Mouse (Mus musculus) intestine, embryonic 16.5 days (tissue): ENCODE results near the gene Rai14. TPM values are rescaled to one million over a fixed set of nuclear protein-coding genes. Genes with fewer than 3 reads are reported as not detected.

Experiments
- ATAC-seq: fragments of 200-750 bp; cut with Nextera tagmentation; 2 replicates; pipeline ENCODE4 v1.8.0; 2017; ENCODE audit warnings: moderate TSS enrichment, moderate library complexity
- H3K27ac ChIP-seq: fragments of 300-500 bp; sonication (generic); 2 replicates; pipeline ENCODE4 v1.5.1; 2014; ENCODE audit warnings: mild to moderate bottlenecking, low read length
- H3K27me3 ChIP-seq: fragments of 300-500 bp; sonication (generic); replicated peaks from 2 replicates; pipeline ENCODE4 v1.6.1; 2014; ENCODE audit warnings: low read length, control low read depth, mixed read lengths; ENCODE audit not compliant: control insufficient read depth, insufficient read depth
- H3K36me3 ChIP-seq: fragments of 300-500 bp; sonication (generic); 2 replicates; pipeline ENCODE4 v1.6.1; 2014; ENCODE audit warnings: low read length, control low read depth; ENCODE audit not compliant: control insufficient read depth, insufficient read depth
- H3K4me1 ChIP-seq: fragments of 300-500 bp; sonication (generic); 2 replicates; pipeline ENCODE4 v1.6.1; 2014; ENCODE audit warnings: low read length, control low read depth, mixed read lengths; ENCODE audit not compliant: control insufficient read depth, insufficient read depth
- H3K4me2 ChIP-seq: fragments of 300-500 bp; sonication (generic); 2 replicates; pipeline ENCODE4 v1.6.1; 2014; ENCODE audit warnings: low read depth, low read length, control low read depth
- H3K4me3 ChIP-seq: fragments of 300-500 bp; sonication (generic); 2 replicates; pipeline ENCODE4 v1.5.1; 2014; ENCODE audit warnings: mild to moderate bottlenecking, low read length
- H3K9ac ChIP-seq: fragments of 300-500 bp; sonication (generic); 2 replicates; pipeline ENCODE4 v1.6.1; 2014; ENCODE audit warnings: low read depth, low read length
- H3K9me3 ChIP-seq: fragments of 300-500 bp; sonication (generic); 2 replicates; pipeline ENCODE4 v1.6.1; 2016; ENCODE audit warnings: low read length, control low read depth; ENCODE audit not compliant: control insufficient read depth
- WGBS: fragments of 180-500 bp; shearing (Covaris S2); extraction: QIAGEN DNeasy Blood & Tissue Kit; methylation state at CpG from one replicate; pipeline ENCODE4 v1.1.7; 2014; 5-methylcytosine and 5-hydroxymethylcytosine counted together
- polyA plus RNA-seq: library from polyadenylated mRNA; unstranded; fragments of >200 nt; fragmentation: Nextera tagmentation; extraction: Ambion mirVana; gene quantifications from 2 replicates; pipeline ENCODE4 v1.2.1, GENCODE M21; 2015

Rai14 gene
- polyA plus RNA-seq, 1 experiment from 2014 or later = 11.7 TPM

DNA sequence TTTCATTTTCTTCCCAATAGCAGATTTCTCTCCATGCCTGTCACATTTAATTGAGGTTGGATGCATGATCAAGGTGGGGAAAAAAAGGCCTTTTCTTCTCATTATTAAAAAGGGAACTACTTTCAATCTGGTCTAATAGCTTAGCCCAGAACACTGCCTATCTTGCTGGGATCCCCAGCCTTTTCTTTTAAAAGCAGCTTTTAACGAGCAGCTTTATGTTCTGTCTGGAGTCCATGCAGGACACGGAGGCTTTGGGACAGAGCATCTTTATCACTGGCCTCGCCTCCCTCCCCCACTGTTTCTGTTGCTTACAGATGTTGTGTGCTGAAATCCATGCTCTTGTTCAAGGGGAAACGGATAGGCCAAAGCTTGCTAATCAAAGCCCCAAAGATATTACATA is 32.8 kb upstream of the Rai14 start:
- no peak for ATAC-seq
- H3K27me3 ChIP-seq = no peaks in the 10 kb centered on the region
- 0 out of 2 replicates have a peak, but pooled peaks cover 3% of the 10 kb centered on the region for H3K4me1 ChIP-seq
- no peak overlapping the region for H3K4me2 ChIP-seq
- H3K36me3 ChIP-seq = no peaks in the 10 kb centered on the region
- no peak overlapping the region for H3K4me3 ChIP-seq
- WGBS = 52% methylated on average over 4 of the region's 4 CpGs
- no peaks in the 10 kb centered on the region for H3K9me3 ChIP-seq
- no peak overlapping the region for H3K27ac ChIP-seq
- no peak overlapping the region for H3K9ac ChIP-seq

DNA sequence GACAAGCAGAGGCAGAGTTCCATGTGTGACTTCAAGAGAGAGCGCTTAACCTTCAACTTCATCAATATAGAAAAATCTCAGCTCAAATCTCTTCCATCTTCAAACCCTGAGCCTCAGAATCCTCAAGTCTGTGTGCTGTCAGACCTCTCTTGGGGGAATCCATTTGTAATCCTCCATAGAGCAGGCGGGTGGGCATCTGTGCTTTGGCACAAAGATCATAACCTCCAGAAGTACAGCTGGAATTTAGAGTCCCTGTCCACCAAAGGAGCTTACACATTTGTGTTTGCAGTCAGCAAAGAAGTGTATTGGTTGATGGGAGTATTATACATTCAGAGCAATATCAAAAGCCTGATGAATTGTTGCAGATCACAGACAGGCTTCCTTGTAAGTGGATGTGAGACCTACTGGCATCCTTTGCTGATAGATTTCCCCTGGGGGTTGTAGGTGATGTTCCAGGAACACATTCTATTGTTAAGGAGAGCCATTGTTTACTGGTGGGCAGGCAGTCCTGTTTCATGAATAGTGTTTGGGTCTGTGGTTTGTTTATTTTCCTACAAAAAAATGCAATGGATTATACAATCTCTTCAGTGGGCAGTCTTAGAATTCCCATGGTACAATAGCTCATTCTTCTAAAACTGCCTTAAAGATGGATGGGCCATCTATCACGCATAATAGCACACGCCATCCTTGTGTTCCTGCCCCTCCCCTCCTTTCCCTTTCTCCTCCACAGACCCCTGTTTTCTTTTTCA is 32.1 kb upstream of the Rai14 start:
- Histone ChIP-seq H3K36me3 (no peaks in the 10 kb centered on the region), H3K4me2 (no peak overlapping the region), H3K9ac (no peak overlapping the region), H3K27me3 (no peaks in the 10 kb centered on the region), H3K27ac (no peak overlapping the region), H3K4me3 (no peak overlapping the region), H3K4me1 (0 out of 2 replicates have a peak, but pooled peaks cover 3% of the 10 kb centered on the region), H3K9me3 (no peaks in the 10 kb centered on the region)
- WGBS = 77% methylated on average over 4 of the region's 4 CpGs
- ATAC-seq = no peak

DNA sequence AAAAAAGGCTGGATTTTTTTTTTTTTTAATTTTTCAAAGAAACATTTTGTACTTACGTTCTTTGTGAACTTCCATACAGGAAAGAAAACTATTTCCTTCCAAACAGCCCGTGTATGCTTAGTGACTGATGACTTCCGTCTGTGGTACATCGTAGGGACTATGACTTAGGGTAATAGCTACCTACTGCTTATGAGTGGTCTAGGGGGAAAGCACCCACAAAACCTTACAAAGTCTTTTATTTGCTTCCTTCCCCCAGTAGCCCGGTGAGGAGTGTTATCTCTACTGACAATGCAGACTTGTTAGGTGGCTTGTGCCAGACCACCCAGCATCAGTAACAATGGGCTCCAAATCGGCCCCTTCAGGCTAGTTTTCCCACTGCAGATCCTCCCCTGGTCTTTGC is 28.0 kb upstream of the Rai14 start:
- H3K4me2 ChIP-seq = no peak overlapping the region
- H3K36me3 ChIP-seq = no peaks in the 10 kb centered on the region
- WGBS = 65% methylated on average over 6 of the region's 6 CpGs
- no peak overlapping the region for H3K27ac ChIP-seq
- H3K27me3 ChIP-seq = no peaks in the 10 kb centered on the region
- no peak overlapping the region for H3K4me3 ChIP-seq
- ATAC-seq = no peak
- H3K4me1 ChIP-seq = 0 out of 2 replicates have a peak, but pooled peaks cover under 1% of the 10 kb centered on the region
- no peak overlapping the region for H3K9ac ChIP-seq
- H3K9me3 ChIP-seq = no peaks in the 10 kb centered on the region

DNA sequence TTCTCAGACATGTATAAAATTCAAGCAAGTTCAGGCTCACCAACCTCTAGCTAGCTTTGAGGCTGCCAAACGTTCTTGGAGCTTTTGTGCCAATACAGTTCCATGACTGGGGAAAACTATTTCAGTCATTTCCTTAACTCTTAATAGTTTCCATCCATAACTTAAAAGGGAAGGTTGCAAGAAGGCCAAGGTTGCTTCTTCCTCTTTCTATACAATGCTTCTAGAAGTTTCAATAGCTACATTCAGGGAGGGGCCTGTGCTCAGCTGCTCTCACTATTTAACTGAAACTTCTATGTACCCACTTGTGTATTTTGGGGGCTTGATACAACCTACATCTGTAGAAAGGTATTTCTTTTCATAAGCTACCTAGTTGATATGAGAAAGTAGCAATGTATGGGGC is 24.9 kb upstream of the Rai14 start:
- Histone ChIP-seq H3K9me3 (no peaks in the 10 kb centered on the region), H3K9ac (no peak overlapping the region), H3K27me3 (no peaks in the 10 kb centered on the region), H3K4me3 (no peak overlapping the region), H3K4me2 (no peak overlapping the region), H3K27ac (no peak overlapping the region), H3K36me3 (no peaks in the 10 kb centered on the region), H3K4me1 (no peaks in the 10 kb centered on the region)
- no peak for ATAC-seq
- 61% methylated on average over 1 of the region's 1 CpGs for WGBS

DNA sequence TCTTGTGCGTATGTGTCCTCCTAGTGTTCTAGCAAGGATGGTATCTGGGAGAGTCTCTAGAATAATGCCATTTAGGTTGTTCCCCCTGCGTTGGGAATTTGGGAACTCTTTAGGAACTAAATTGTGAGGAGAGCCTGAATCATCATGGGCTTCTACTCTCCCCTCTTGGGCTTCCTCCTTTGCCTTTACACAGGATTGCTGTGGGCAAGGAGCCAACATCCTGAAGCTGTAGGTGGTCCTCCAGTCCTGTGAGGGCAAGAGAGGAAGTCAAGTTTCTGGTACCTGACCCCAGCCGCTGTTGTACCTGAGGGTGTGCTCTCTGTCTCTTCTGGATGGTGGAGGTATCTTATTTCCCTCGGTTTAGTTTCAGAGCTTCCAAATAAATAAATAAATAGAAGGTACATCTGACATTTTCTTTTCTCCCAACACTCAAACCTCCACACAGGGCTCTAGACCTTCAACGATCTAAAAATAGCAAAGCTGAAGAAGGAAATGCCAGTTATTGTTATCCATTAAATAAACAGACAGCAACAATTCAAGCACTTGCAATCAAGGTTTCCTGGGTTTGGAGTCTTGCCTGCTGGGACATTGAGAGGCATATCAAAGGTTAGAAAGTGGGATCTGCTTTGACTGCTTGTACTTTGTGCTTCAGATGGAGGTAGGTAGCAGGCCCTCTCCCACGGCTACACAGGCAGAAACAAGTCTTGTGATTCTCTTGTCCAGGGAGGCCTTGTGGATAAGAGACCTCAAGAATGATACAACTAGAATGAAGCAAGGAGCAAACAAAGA is 24.1 kb upstream of the Rai14 start:
- Histone ChIP-seq H3K27ac (no peak overlapping the region), H3K4me1 (no peaks in the 10 kb centered on the region), H3K4me3 (no peak overlapping the region), H3K36me3 (no peaks in the 10 kb centered on the region), H3K27me3 (no peaks in the 10 kb centered on the region), H3K9me3 (no peaks in the 10 kb centered on the region), H3K9ac (no peak overlapping the region), H3K4me2 (no peak overlapping the region)
- no peak for ATAC-seq
- 63% methylated on average over 6 of the region's 6 CpGs for WGBS

DNA sequence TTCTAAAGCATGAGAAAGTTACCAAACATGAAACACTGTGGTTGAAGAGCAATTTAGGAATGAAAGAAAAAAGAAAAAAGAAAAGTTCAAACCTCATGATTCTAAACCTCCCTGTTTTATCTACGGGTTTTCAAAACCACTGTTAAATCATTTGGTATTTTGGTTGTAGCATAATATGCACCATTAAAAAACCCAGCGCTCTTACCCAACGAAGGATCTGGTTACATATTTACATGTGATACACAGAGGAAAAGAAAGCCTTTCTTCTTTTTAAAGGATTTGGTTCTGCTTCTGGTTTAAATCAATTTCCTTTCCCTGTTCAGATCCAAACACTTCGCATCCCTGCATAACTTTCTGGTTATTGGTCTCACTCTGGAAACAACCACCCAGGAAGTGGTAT is 21.5 kb upstream of the Rai14 start:
- ATAC-seq = no peak
- no peak overlapping the region for H3K27ac ChIP-seq
- 68% methylated on average over 4 of the region's 4 CpGs for WGBS

DNA sequence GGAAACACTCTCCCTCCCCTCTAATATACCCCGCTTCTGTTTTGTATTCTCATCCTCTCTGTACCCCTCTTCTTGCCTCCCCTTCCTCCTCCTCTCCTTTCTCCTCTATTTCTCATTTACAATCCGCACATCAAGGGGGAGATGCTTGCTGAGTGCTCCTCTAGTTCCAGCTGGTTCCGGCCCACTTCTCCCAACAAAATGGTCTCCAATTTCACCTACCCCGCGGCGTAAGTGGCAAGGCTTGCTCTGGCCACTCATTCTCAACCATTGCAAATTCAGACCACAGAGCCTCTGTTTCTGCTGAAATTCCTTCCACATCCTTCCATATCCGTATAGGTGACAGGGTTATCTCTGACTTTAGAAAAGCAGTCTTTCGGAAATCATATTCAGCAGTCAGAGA is 20.8 kb upstream of the Rai14 start:
- WGBS = 85% methylated on average over 8 of the region's 8 CpGs
- no peaks in the 10 kb centered on the region for H3K4me1 ChIP-seq
- H3K27ac ChIP-seq = no peak overlapping the region
- no peaks in the 10 kb centered on the region for H3K36me3 ChIP-seq
- no peak overlapping the region for H3K9ac ChIP-seq
- H3K4me2 ChIP-seq = no peak overlapping the region
- no peak for ATAC-seq
- H3K4me3 ChIP-seq = no peak overlapping the region
- no peaks in the 10 kb centered on the region for H3K9me3 ChIP-seq
- H3K27me3 ChIP-seq = no peaks in the 10 kb centered on the region

More for the DNA sequence above, 21.5 kb upstream of the Rai14 start:
- H3K4me1 ChIP-seq = no peaks in the 10 kb centered on the region
- H3K36me3 ChIP-seq = no peaks in the 10 kb centered on the region
- no peak overlapping the region for H3K9ac ChIP-seq
- H3K4me2 ChIP-seq = no peak overlapping the region
- no peaks in the 10 kb centered on the region for H3K27me3 ChIP-seq
- no peak overlapping the region for H3K4me3 ChIP-seq
- H3K9me3 ChIP-seq = no peaks in the 10 kb centered on the region

DNA sequence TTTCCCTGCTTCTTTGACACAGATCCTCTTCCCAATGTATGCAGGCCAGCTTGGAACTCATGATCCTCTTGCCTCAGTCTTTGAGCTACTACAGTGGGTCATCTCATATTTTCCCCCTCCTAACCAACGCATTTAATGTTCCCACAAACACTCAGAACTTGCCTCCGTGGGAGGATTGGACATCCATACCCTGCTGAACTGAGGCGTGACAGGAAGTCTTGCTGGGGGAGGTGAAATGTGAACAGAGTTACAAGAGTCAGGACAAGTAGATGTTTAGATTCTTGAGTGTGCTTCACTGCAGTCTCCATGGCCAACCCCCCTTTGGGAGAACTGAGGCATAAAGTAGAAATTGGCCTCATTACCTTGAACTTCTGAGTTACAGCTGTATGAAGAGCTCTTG is 17.0 kb upstream of the Rai14 start:
- Histone ChIP-seq H3K4me1 (no peaks in the 10 kb centered on the region), H3K4me3 (no peak overlapping the region), H3K27ac (no peak overlapping the region), H3K36me3 (no peaks in the 10 kb centered on the region), H3K4me2 (no peak overlapping the region), H3K9me3 (no peaks in the 10 kb centered on the region), H3K27me3 (no peaks in the 10 kb centered on the region), H3K9ac (no peak overlapping the region)
- no peak for ATAC-seq
- WGBS = 78% methylated on average over 3 of the region's 3 CpGs

DNA sequence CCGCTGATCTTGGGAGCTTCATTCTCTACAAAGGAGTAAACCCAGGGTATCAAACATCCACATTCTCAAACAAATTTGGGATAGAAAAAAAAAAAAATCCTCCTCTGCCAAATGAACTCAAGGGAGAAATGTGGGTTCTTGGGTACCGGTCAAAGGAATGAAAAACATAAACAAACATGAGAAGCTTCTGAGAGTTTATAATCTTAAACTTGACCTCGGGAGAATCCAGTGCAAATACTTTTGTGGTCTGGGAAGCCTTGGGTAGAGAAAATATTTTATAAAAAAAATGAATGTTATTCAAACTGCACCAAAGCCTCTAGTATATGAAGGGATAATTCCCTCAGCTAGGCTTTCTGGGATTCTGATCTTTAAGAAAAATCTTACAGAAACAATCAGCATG is 11.8 kb upstream of the Rai14 start:
- H3K4me2 ChIP-seq = no peak overlapping the region
- ATAC-seq = no peak
- no peaks in the 10 kb centered on the region for H3K27me3 ChIP-seq
- no peaks in the 10 kb centered on the region for H3K9me3 ChIP-seq
- H3K27ac ChIP-seq = no peak overlapping the region
- H3K9ac ChIP-seq = no peak overlapping the region
- H3K4me3 ChIP-seq = no peak overlapping the region
- WGBS = 62% methylated on average over 3 of the region's 3 CpGs
- H3K36me3 ChIP-seq = no peaks in the 10 kb centered on the region
- H3K4me1 ChIP-seq = peaks cover 9% of the 10 kb centered on the region
